Mouse (Mus musculus) brown adipose tissue, adult 24 weeks (tissue): ENCODE results near the gene Sesn3. TPM values are rescaled to one million over a fixed set of nuclear protein-coding genes. Genes with fewer than 3 reads are reported as not detected.
"Not testable (repeated sequence)": the region's sequence is repeated elsewhere in the genome, so short reads cannot be mapped to it uniquely, and the experiment has no call there.

Experiments
- H3K27ac ChIP-seq: fragments of 200-500 bp; replicated peaks from 2 replicates; pipeline ENCODE4 v1.5.1; 2012; ENCODE audit warnings: low read depth, mild to moderate bottlenecking, low read length
- H3K4me1 ChIP-seq: fragments of 200-500 bp; 2 replicates; pipeline ENCODE4 v1.6.1; 2012; ENCODE audit warnings: low read length, mixed read lengths; ENCODE audit not compliant: control insufficient read depth, insufficient read depth, insufficient read length
- H3K4me3 ChIP-seq: fragments of 200-500 bp; 2 replicates; pipeline ENCODE4 v1.5.1; 2012; ENCODE audit warnings: low read depth, mild to moderate bottlenecking, low read length, moderate library complexity; ENCODE audit not compliant: insufficient read depth
- polyA plus RNA-seq: library from polyadenylated mRNA; stranded (reverse); fragments of >200 nt; gene quantifications from 2 replicates; pipeline ENCODE4 v1.2.4, GENCODE M21; 2012; ENCODE audit not compliant: missing spikeins, insufficient read depth, insufficient read length

The Sesn3 gene
- 4.1 and 7.3 TPM in 2 replicates for polyA plus RNA-seq

- Histone ChIP-seq H3K4me1 (no peaks in the 10 kb centered on the region), H3K27ac (peak within 1 kb of the TSS; percentile 45; the same call in 1 of the 2 replicates), H3K4me3 (peak within 1 kb of the TSS; percentile 62)
Measured at GRCm38 (mm10) chr9:14274986-14275720, at the start of gene Sesn3. Sesn3 (plus strand) TSS chr9:14275067.

- not testable (repeated sequence) for H3K4me3 ChIP-seq, H3K27ac ChIP-seq, H3K4me1 ChIP-seq
Measured at GRCm38 (mm10) chr9:14227086-14227485, 47.8 kb upstream of the Sesn3 start.

GRCm38 (mm10) chr9:14233702-14234373 is 41.0 kb upstream of the Sesn3 start:
- Histone ChIP-seq H3K4me1 (0 out of 2 replicates have a peak, but pooled peaks cover 2% of the 10 kb centered on the region), H3K27ac (no peak overlapping the region), H3K4me3 (no peak overlapping the region)

GRCm38 (mm10) chr9:14235286-14235685 is 39.6 kb upstream of the Sesn3 start:
- no peak overlapping the region for H3K4me3 ChIP-seq
- H3K27ac ChIP-seq = no peak overlapping the region
- H3K4me1 ChIP-seq = 0 out of 2 replicates have a peak, but pooled peaks cover 2% of the 10 kb centered on the region

GRCm38 (mm10) chr9:14241003-14241402 is 33.9 kb upstream of the Sesn3 start:
- not testable (repeated sequence) for H3K4me3 ChIP-seq, H3K4me1 ChIP-seq, H3K27ac ChIP-seq

GRCm38 (mm10) chr9:14242308-14242707 is 32.6 kb upstream of the Sesn3 start:
- no peaks in the 10 kb centered on the region for H3K4me1 ChIP-seq

GRCm38 (mm10) chr9:14244528-14244927 is 30.3 kb upstream of the Sesn3 start:
- no peaks in the 10 kb centered on the region for H3K4me1 ChIP-seq
- H3K4me3 ChIP-seq = no peak overlapping the region
- no peak overlapping the region for H3K27ac ChIP-seq

More at GRCm38 (mm10) chr9:14242308-14242707, 32.6 kb upstream of the Sesn3 start:
- Histone ChIP-seq H3K4me3 (no peak overlapping the region), H3K27ac (no peak overlapping the region)

- Histone ChIP-seq H3K4me1 (no peaks in the 10 kb centered on the region), H3K27ac (no peak overlapping the region), H3K4me3 (no peak overlapping the region)
Measured at GRCm38 (mm10) chr9:14245013-14245586, 29.8 kb upstream of the Sesn3 start.

GRCm38 (mm10) chr9:14246016-14246799 is 28.7 kb upstream of the Sesn3 start:
- no peaks in the 10 kb centered on the region for H3K4me1 ChIP-seq
- no peak overlapping the region for H3K27ac ChIP-seq
- H3K4me3 ChIP-seq = no peak overlapping the region

- Histone ChIP-seq H3K27ac (no peak overlapping the region), H3K4me1 (no peaks in the 10 kb centered on the region), H3K4me3 (no peak overlapping the region)
Measured at GRCm38 (mm10) chr9:14247480-14248208, 27.2 kb upstream of the Sesn3 start.

- H3K4me3 ChIP-seq = no peak overlapping the region
- H3K4me1 ChIP-seq = no peaks in the 10 kb centered on the region
- H3K27ac ChIP-seq = no peak overlapping the region
Measured at GRCm38 (mm10) chr9:14248209-14248596, 26.7 kb upstream of the Sesn3 start.

GRCm38 (mm10) chr9:14261150-14261549 is 13.7 kb upstream of the Sesn3 start:
- Histone ChIP-seq H3K27ac (no peak overlapping the region), H3K4me3 (no peak overlapping the region), H3K4me1 (no peaks in the 10 kb centered on the region)

- Histone ChIP-seq H3K4me3 (no peak overlapping the region), H3K4me1 (no peaks in the 10 kb centered on the region)
Measured at GRCm38 (mm10) chr9:14262568-14262972, 12.3 kb upstream of the Sesn3 start.

GRCm38 (mm10) chr9:14266470-14266869 is 8.4 kb upstream of the Sesn3 start:
- no peak overlapping the region for H3K4me3 ChIP-seq
- H3K4me1 ChIP-seq = no peaks in the 10 kb centered on the region
- H3K27ac ChIP-seq = no peak overlapping the region

More at GRCm38 (mm10) chr9:14262568-14262972, 12.3 kb upstream of the Sesn3 start:
- no peak overlapping the region for H3K27ac ChIP-seq
